Mouse (Mus musculus) neural tube, embryonic 15.5 days (tissue): Measurements from ENCODE around the gene Krtap9-5. TPM values are rescaled to one million over a fixed set of nuclear protein-coding genes. Genes with fewer than 3 reads are reported as not detected.

Source experiments
- ATAC-seq: fragments of 200-750 bp; cut with Nextera tagmentation; 2 replicates; pipeline ENCODE4 v1.8.0; 2017; ENCODE audit warnings: mild to moderate bottlenecking, moderate TSS enrichment, moderate library complexity; ENCODE audit not compliant: low FRiP score
- H3K27ac ChIP-seq: fragments of 300-500 bp; sonication (generic); replicated peaks from 2 replicates; pipeline ENCODE4 v1.5.1; 2015; ENCODE audit warnings: mild to moderate bottlenecking, inconsistent platforms
- H3K27me3 ChIP-seq: fragments of 300-500 bp; sonication (generic); replicated peaks from 2 replicates; pipeline ENCODE4 v1.6.1; 2015; ENCODE audit warnings: inconsistent platforms
- H3K36me3 ChIP-seq: fragments of 300-500 bp; sonication (generic); 2 replicates; pipeline ENCODE4 v1.6.1; 2015; ENCODE audit warnings: inconsistent platforms
- H3K4me1 ChIP-seq: fragments of 300-500 bp; sonication (generic); 2 replicates; pipeline ENCODE4 v1.6.1; 2015; ENCODE audit warnings: inconsistent platforms
- H3K4me2 ChIP-seq: fragments of 300-500 bp; sonication (generic); 2 replicates; pipeline ENCODE4 v1.6.1; 2015; ENCODE audit warnings: inconsistent platforms, mild to moderate bottlenecking, moderate library complexity
- H3K4me3 ChIP-seq: fragments of 300-500 bp; sonication (generic); replicated peaks from 2 replicates; pipeline ENCODE4 v1.5.1; 2015; ENCODE audit warnings: mild to moderate bottlenecking, inconsistent platforms
- H3K9ac ChIP-seq: fragments of 300-500 bp; sonication (generic); replicated peaks from 2 replicates; pipeline ENCODE4 v1.6.1; 2015; ENCODE audit warnings: mild to moderate bottlenecking, inconsistent platforms
- H3K9me3 ChIP-seq: fragments of 300-500 bp; sonication (generic); replicated peaks from 2 replicates; pipeline ENCODE4 v1.6.1; 2016; ENCODE audit warnings: inconsistent platforms
- WGBS: fragments of 180-500 bp; shearing (Covaris S2); methylation state at CpG from one replicate; pipeline ENCODE4 v1.1.7; 2015; ENCODE audit warnings: mixed read lengths; 5-methylcytosine and 5-hydroxymethylcytosine counted together
- polyA plus RNA-seq: library from polyadenylated mRNA; unstranded; fragments of >200 nt; fragmentation: Nextera tagmentation; extraction: Ambion mirVana; gene quantifications from 2 replicates; pipeline ENCODE4 v1.2.1, GENCODE M21; 2015

Krtap9-5 gene
- polyA plus RNA-seq, 1 experiment from 2014 or later: not detected

- 97% methylated on average over 3 of the region's 3 CpGs for WGBS
- Histone ChIP-seq H3K27ac (no peak overlapping the region), H3K9me3 (no peaks in the 10 kb centered on the region), H3K4me1 (peaks cover 12% of the 10 kb centered on the region; the same call in 1 of the 2 replicates), H3K4me3 (no peak overlapping the region), H3K36me3 (no peaks in the 10 kb centered on the region), H3K4me2 (no peak overlapping the region), H3K9ac (no peak overlapping the region), H3K27me3 (peaks cover 8% of the 10 kb centered on the region; the same call in 1 of the 2 replicates)
- no peak for ATAC-seq
These were observed 40.3 kb downstream of the Krtap9-5 start for GRCm38 (mm10) chr11:99988530-99988929.

DNA sequence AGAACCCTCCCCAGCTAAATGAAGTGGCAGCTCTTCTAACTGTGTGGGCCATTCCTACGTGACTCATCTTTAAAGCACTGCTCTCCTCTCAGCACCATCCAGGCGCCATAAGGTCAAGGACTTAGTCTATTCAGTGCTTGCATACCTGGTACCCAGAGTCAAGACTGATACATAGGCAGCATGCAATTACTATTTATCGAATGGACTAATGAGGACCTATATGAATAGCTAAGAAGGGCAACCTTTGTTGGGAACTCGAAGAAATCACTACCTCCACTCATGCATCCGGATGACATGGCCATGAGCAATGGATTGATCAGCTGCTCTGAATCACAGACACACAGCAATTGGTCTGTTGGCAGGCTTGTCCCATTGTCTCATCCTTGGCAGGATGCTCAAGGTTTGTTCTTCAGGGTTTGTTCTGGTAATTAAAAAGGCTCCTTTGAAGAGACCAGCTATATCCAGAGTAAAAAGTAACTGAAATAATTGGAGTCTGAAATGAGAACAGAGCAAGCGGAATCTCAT, 41.7 kb downstream of the Krtap9-5 start:
- H3K27me3 ChIP-seq: peaks cover 8% of the 10 kb centered on the region; the same call in 1 of the 2 replicates
- peaks cover 21% of the 10 kb centered on the region for H3K4me1 ChIP-seq
- no peaks in the 10 kb centered on the region for H3K9me3 ChIP-seq
- 88% methylated on average over 6 of the region's 6 CpGs for WGBS
- H3K9ac ChIP-seq: no peak overlapping the region
- no peak overlapping the region for H3K27ac ChIP-seq
- no peak overlapping the region for H3K4me2 ChIP-seq
- no peak for ATAC-seq
- no peaks in the 10 kb centered on the region for H3K36me3 ChIP-seq
- no peak overlapping the region for H3K4me3 ChIP-seq

DNA sequence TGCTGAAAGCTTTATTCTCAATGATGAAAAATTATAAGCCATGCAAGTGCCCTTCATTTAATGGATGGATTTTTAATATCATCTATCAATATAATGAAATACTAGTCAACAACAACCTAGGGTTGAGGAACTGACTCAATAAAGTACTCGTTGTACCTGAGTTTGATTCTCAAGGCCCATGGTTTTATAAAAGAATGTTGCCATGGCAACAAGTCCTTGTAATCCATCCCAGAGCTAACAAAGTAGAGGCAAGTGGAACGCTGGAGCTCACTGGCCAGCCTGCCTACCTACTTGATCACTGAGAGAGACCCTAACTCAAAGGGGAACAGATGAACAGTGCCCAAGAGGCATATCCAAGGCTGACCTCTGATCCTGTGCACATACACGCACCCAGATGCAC, 42.3 kb downstream of the Krtap9-5 start:
- H3K27ac ChIP-seq: no peak overlapping the region
- no peak overlapping the region for H3K4me3 ChIP-seq
- ATAC-seq: no peak
- H3K9ac ChIP-seq: no peak overlapping the region
- H3K9me3 ChIP-seq: no peaks in the 10 kb centered on the region
- no peak overlapping the region for H3K4me2 ChIP-seq
- peaks cover 21% of the 10 kb centered on the region for H3K4me1 ChIP-seq
- WGBS: 61% methylated on average over 3 of the region's 3 CpGs
- no peaks in the 10 kb centered on the region for H3K36me3 ChIP-seq
- peaks cover 8% of the 10 kb centered on the region; the same call in 1 of the 2 replicates for H3K27me3 ChIP-seq

- peaks cover 12% of the 10 kb centered on the region for H3K4me1 ChIP-seq
- peak within 1 kb of the TSS; percentile 13; the same call in 1 of the 2 replicates for H3K27ac ChIP-seq
- H3K9ac ChIP-seq: no peak within 1 kb of the TSS
These were observed 45.5 kb downstream of the Krtap9-5 start, which contains the start of gene Krtap17-1 for GRCm38 (mm10) chr11:99993620-99994383. Krtap17-1 (minus strand) TSS chr11:99993994.

GRCm38 (mm10) chr11:99994384-99994661, 46.0 kb downstream of the Krtap9-5 start:
- WGBS: 47% methylated on average over 4 of the region's 4 CpGs
- Histone ChIP-seq H3K36me3 (no peaks in the 10 kb centered on the region), H3K9ac (no peak overlapping the region), H3K9me3 (no peaks in the 10 kb centered on the region), H3K27ac (peak overlapping the region; percentile 13; the same call in 1 of the 2 replicates), H3K4me1 (peaks cover 12% of the 10 kb centered on the region), H3K27me3 (peaks cover 11% of the 10 kb centered on the region; the same call in 1 of the 2 replicates), H3K4me3 (no peak overlapping the region), H3K4me2 (no peak overlapping the region)
- ATAC-seq: no peak

More at GRCm38 (mm10) chr11:99993620-99994383, 45.5 kb downstream of the Krtap9-5 start, which contains the start of gene Krtap17-1:
- peak; percentile 53; the same call in 1 of the 2 replicates for ATAC-seq
- Histone ChIP-seq H3K36me3 (no peaks in the 10 kb centered on the region), H3K4me3 (peak within 1 kb of the TSS; percentile 20), H3K27me3 (peaks cover 11% of the 10 kb centered on the region; the same call in 1 of the 2 replicates), H3K9me3 (no peaks in the 10 kb centered on the region), H3K4me2 (peak within 1 kb of the TSS; percentile 48)
- WGBS: 26% methylated on average over 26 of the region's 26 CpGs

DNA sequence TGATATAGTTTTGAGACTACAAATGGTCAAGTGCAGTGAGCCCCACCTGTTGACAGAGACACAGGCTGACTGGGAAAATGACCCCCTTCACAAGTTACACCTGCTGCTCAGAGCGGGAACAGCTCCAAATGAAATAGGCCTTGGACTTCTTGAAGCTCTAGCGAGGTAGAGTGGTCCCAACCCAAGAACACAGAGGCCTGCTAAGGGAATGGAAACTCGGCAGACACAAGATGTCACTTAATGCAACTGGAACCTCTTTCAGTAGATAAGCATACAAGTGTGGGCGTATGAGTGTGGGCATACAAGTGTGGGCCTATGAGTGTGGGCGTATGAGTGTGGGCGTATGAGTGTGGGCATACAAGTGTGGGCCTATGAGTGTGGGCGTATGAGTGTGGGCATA, 50.8 kb downstream of the Krtap9-5 start:
- Histone ChIP-seq H3K27me3 (0 out of 2 replicates have a peak, but pooled peaks cover 4% of the 10 kb centered on the region), H3K9ac (no peak overlapping the region), H3K4me3 (no peak overlapping the region), H3K4me2 (no peak overlapping the region), H3K4me1 (peaks cover 3% of the 10 kb centered on the region; the same call in 1 of the 2 replicates), H3K27ac (no peak overlapping the region), H3K36me3 (no peaks in the 10 kb centered on the region), H3K9me3 (peaks cover 2% of the 10 kb centered on the region; the same call in 1 of the 2 replicates)
- ATAC-seq: no peak
- WGBS: 96% methylated on average over 7 of the region's 7 CpGs

Other genes with a start within 250 kb of the Krtap9-5 start
- gene Gm14180, start 214.2 kb upstream of the Krtap9-5 start, polyA plus RNA-seq: not detected in 2 replicates
- gene Gm11595, start 175.6 kb upstream of the Krtap9-5 start, polyA plus RNA-seq: not detected in 2 replicates
- not detected in 2 replicates for gene Krtap4-8, start 167.8 kb upstream of the Krtap9-5 start, polyA plus RNA-seq
- gene Krtap4-9, start 163.3 kb upstream of the Krtap9-5 start, polyA plus RNA-seq: not detected in 2 replicates
- not detected in 2 replicates for gene Gm11596, start 155.0 kb upstream of the Krtap9-5 start, polyA plus RNA-seq
- not detected in 2 replicates for gene Gm11569, start 149.5 kb upstream of the Krtap9-5 start, polyA plus RNA-seq
- gene Gm11554, start 144.0 kb upstream of the Krtap9-5 start, polyA plus RNA-seq: not detected in 2 replicates
- gene Krtap4-13, start 138.6 kb upstream of the Krtap9-5 start, polyA plus RNA-seq: not detected in 2 replicates
- gene Gm11564, start 132.8 kb upstream of the Krtap9-5 start, polyA plus RNA-seq: not detected in 2 replicates
- gene 2300003K06Rik, start 110.4 kb upstream of the Krtap9-5 start, polyA plus RNA-seq: not detected in 2 replicates
- gene Krtap4-16, start 96.9 kb upstream of the Krtap9-5 start, polyA plus RNA-seq: not detected in 2 replicates
- not detected in 2 replicates for gene Gm11568, start 90.6 kb upstream of the Krtap9-5 start, polyA plus RNA-seq
- gene Gm11559, start 84.0 kb upstream of the Krtap9-5 start, polyA plus RNA-seq: not detected in 2 replicates
- not detected in 2 replicates for gene Krtap9-1, start 75.1 kb upstream of the Krtap9-5 start, polyA plus RNA-seq
- not detected in 2 replicates for gene Gm11567, start 69.3 kb upstream of the Krtap9-5 start, polyA plus RNA-seq
- gene Krtap31-1, start 40.6 kb upstream of the Krtap9-5 start, polyA plus RNA-seq: not detected in 2 replicates
- gene Gm11565, start 33.7 kb upstream of the Krtap9-5 start, polyA plus RNA-seq: not detected in 2 replicates
- gene Krtap31-2, start 12.2 kb upstream of the Krtap9-5 start, polyA plus RNA-seq: not detected in 2 replicates
- gene Krtap29-1, start 30.6 kb downstream of the Krtap9-5 start, polyA plus RNA-seq: not detected in 2 replicates
- gene Krtap16-1, start 38.1 kb downstream of the Krtap9-5 start, polyA plus RNA-seq: 0.13 and 0.23 TPM in 2 replicates
- 0.69 and 1.00 TPM in 2 replicates for gene Krtap17-1, start 45.5 kb downstream of the Krtap9-5 start, polyA plus RNA-seq
- gene Krt33a, start 67.7 kb downstream of the Krtap9-5 start, polyA plus RNA-seq: not detected in 2 replicates
- 0.11 TPM in 1 of 2 replicates, not detected in the other for gene Krt33b, start 81.4 kb downstream of the Krtap9-5 start, polyA plus RNA-seq
- gene Krt34, start 93.1 kb downstream of the Krtap9-5 start, polyA plus RNA-seq: not detected in 2 replicates
- not detected in 2 replicates for gene Krt31, start 102.1 kb downstream of the Krtap9-5 start, polyA plus RNA-seq
- gene Krt32, start 139.8 kb downstream of the Krtap9-5 start, polyA plus RNA-seq: not detected in 2 replicates
- 0.09 TPM in 1 of 2 replicates, not detected in the other for gene Krt35, start 147.8 kb downstream of the Krtap9-5 start, polyA plus RNA-seq
- 0.14 TPM in 1 of 2 replicates, not detected in the other for gene Krt36, start 157.2 kb downstream of the Krtap9-5 start, polyA plus RNA-seq
- 0.24 and 0.37 TPM in 2 replicates for gene Krt13, start 173.1 kb downstream of the Krtap9-5 start, polyA plus RNA-seq
- gene Krt15, start 187.5 kb downstream of the Krtap9-5 start, polyA plus RNA-seq: 3.9 and 4.1 TPM in 2 replicates
- 4.5 and 57.6 TPM in 2 replicates for gene Krt19, start 200.2 kb downstream of the Krtap9-5 start, polyA plus RNA-seq
- gene Krt9, start 244.8 kb downstream of the Krtap9-5 start, polyA plus RNA-seq: 0.06 and 0.08 TPM in 2 replicates